Mouse (Mus musculus) retina, adult 2 months (tissue): Measurements from ENCODE around the gene Acox3.

Experiments
- DNase-seq: peaks from one replicate; pipeline ENCODE4 v3.0.0-alpha.2; 2012; ENCODE audit warnings: low read depth, low spot score

Acox3 gene

GRCm38 (mm10) chr5:35610381-35610780 is 27.5 kb downstream of the Acox3 start:
- no peak for DNase-seq

- DNase-seq, result no peak
Measured at GRCm38 (mm10) chr5:35611170-35611569, 28.3 kb downstream of the Acox3 start.

- no peak for DNase-seq
Measured at GRCm38 (mm10) chr5:35611900-35612299, 29.1 kb downstream of the Acox3 start.

GRCm38 (mm10) chr5:35612722-35613121 is 29.9 kb downstream of the Acox3 start:
- DNase-seq, result no peak

GRCm38 (mm10) chr5:35616943-35617342 is 34.1 kb downstream of the Acox3 start:
- DNase-seq, result no peak

- no peak for DNase-seq
Measured at GRCm38 (mm10) chr5:35621114-35621513, 38.3 kb downstream of the Acox3 start.

GRCm38 (mm10) chr5:35623831-35624230 is 41.0 kb downstream of the Acox3 start:
- no peak for DNase-seq

GRCm38 (mm10) chr5:35624751-35625239 is 42.0 kb downstream of the Acox3 start:
- DNase-seq, result no peak

- DNase-seq, result no peak
Measured at GRCm38 (mm10) chr5:35626408-35626807, 43.6 kb downstream of the Acox3 start.

- DNase-seq, result no peak
Measured at GRCm38 (mm10) chr5:35627307-35627840, 44.5 kb downstream of the Acox3 start.

- no peak for DNase-seq
Measured at GRCm38 (mm10) chr5:35628685-35629084, 45.8 kb downstream of the Acox3 start.

GRCm38 (mm10) chr5:35629333-35629732 is 46.5 kb downstream of the Acox3 start:
- DNase-seq, result no peak

- DNase-seq, result no peak
Measured at GRCm38 (mm10) chr5:35630706-35631105, 47.9 kb downstream of the Acox3 start.

GRCm38 (mm10) chr5:35631224-35631623 is 48.4 kb downstream of the Acox3 start:
- no peak for DNase-seq

GRCm38 (mm10) chr5:35631755-35632154 is 48.9 kb downstream of the Acox3 start:
- DNase-seq, result no peak

GRCm38 (mm10) chr5:35632841-35633240 is 50.0 kb downstream of the Acox3 start:
- DNase-seq, result no peak

- no peak for DNase-seq
Measured at GRCm38 (mm10) chr5:35636016-35636415, 53.2 kb downstream of the Acox3 start.

GRCm38 (mm10) chr5:35641961-35642584 is 59.2 kb downstream of the Acox3 start:
- DNase-seq, result no peak

- DNase-seq, result no peak
Measured at GRCm38 (mm10) chr5:35643401-35644048, 60.7 kb downstream of the Acox3 start.

GRCm38 (mm10) chr5:35644082-35644481 is 61.2 kb downstream of the Acox3 start:
- no peak for DNase-seq

- no peak for DNase-seq
Measured at GRCm38 (mm10) chr5:35645938-35646493, 63.2 kb downstream of the Acox3 start.

- no peak for DNase-seq
Measured at GRCm38 (mm10) chr5:35646927-35647326, 64.1 kb downstream of the Acox3 start.

GRCm38 (mm10) chr5:35647562-35647961 is 64.7 kb downstream of the Acox3 start:
- DNase-seq, result no peak
